Mouse (Mus musculus) forebrain, postnatal 0 days (tissue): ENCODE data around the gene Smn1. TPM values are rescaled to one million over a fixed set of nuclear protein-coding genes. Genes with fewer than 3 reads are reported as not detected.

ENCODE experiments used
- ATAC-seq: fragments of 200-750 bp; cut with Nextera tagmentation; 2 replicates; pipeline ENCODE4 v1.8.0; 2017; ENCODE audit warnings: mild to moderate bottlenecking, moderate library complexity
- DNase-seq: peaks from one replicate; pipeline ENCODE4 v3.0.0-alpha.2; 2015
- H3K27ac ChIP-seq: fragments of 300-500 bp; sonication (generic); 2 replicates; pipeline ENCODE4 v1.5.1; 2014; ENCODE audit warnings: low read depth, mild to moderate bottlenecking, antibody characterized with exemption, low read length, moderate library complexity, mixed read lengths
- H3K27me3 ChIP-seq: fragments of 300-500 bp; sonication (generic); 2 replicates; pipeline ENCODE4 v1.6.1; 2014; ENCODE audit warnings: mild to moderate bottlenecking, low read length, mixed read lengths; ENCODE audit not compliant: insufficient read depth
- H3K36me3 ChIP-seq: fragments of 300-500 bp; sonication (generic); 2 replicates; pipeline ENCODE4 v1.6.1; 2014; ENCODE audit warnings: mild to moderate bottlenecking, moderate library complexity; ENCODE audit not compliant: insufficient read depth
- H3K4me1 ChIP-seq: fragments of 300-500 bp; sonication (generic); 2 replicates; pipeline ENCODE4 v1.6.1; 2014; ENCODE audit warnings: antibody characterized with exemption; ENCODE audit not compliant: insufficient read depth
- H3K4me2 ChIP-seq: fragments of 300-500 bp; sonication (generic); 2 replicates; pipeline ENCODE4 v1.6.1; 2014; ENCODE audit warnings: low read depth, mild to moderate bottlenecking, moderate library complexity
- H3K4me3 ChIP-seq: fragments of 300-500 bp; sonication (generic); 2 replicates; pipeline ENCODE4 v1.5.1; 2014; ENCODE audit warnings: low read depth, low read length, mixed read lengths
- H3K9ac ChIP-seq: fragments of 300-500 bp; sonication (generic); 2 replicates; pipeline ENCODE4 v1.6.1; 2014; ENCODE audit warnings: mild to moderate bottlenecking
- H3K9me3 ChIP-seq: fragments of 300-500 bp; sonication (generic); 2 replicates; pipeline ENCODE4 v1.6.1; 2016; ENCODE audit warnings: low read length
- CTCF ChIP-seq: sonication (generic); IDR thresholded peaks from 2 replicates; pipeline ENCODE4 v1.5.1; 2016; ENCODE audit warnings: antibody characterized with exemption, control low read depth, low read depth
- WGBS: fragments of 180-500 bp; shearing (Covaris S2); extraction: QIAGEN DNeasy Blood & Tissue Kit; methylation state at CpG from one replicate; pipeline ENCODE4 v1.1.7; 2014; 5-methylcytosine and 5-hydroxymethylcytosine counted together
- polyA plus RNA-seq: library from polyadenylated mRNA; unstranded; fragments of >200 nt; fragmentation: Nextera tagmentation; extraction: Ambion mirVana; gene quantifications from 2 replicates; pipeline ENCODE4 v1.2.1, GENCODE M21; 2015
- total RNA-seq: library from RNA; depleted of rRNA; stranded (reverse); fragments of >200 nt; gene quantifications from 2 replicates; pipeline ENCODE4 v1.2.3, GENCODE M21; 2014; rRNA removed

The Smn1 gene
- total RNA-seq (31.4 and 38.9 TPM in 2 replicates), polyA plus RNA-seq (51.8 and 57.1 TPM in 2 replicates)

DNA sequence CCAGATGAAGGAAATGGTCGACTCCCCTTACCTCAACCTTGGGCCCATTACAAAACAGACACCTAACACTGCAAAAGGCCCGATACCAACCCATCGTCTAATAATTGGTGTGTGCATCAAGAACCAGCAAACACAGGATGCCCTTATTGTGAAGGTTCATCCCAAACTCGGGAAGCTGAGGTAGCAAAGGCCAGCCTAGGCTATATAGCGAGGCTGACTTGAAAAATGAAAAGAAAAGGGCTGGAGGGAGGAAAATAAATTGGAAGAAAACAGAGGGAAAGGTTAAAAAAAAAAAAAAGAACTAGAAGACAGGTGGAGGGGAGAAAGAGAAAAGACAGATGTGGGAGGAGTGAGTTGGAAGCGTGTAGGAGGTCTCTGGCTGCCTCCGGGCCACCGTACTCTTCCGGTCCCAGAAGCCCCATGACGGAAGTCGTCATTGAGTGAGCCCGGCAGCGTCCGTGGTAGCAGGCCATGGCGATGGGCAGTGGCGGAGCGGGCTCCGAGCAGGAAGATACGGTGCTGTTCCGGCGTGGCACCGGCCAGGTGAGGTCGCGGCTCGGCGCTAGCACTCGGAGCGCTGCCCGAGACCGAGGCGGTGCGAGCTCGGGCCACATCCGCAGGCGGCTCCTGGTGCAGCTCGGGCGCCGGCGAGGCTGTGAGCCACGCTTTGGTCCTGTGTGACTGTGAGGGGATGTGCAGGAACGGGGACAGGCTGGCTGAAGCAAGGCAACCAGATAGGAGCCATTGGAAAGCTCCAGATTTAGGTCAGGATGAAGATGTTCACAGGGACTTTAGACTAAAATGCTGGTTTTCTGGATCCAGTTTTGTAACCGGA, at the start of gene Smn1:
TSS of gene Smn1 (plus strand) at position 430 of the 835 bp plus-strand sequence.
- WGBS: 4% methylated on average over 42 of the region's 42 CpGs
- peak within 1 kb of the TSS; percentile 69 for H3K27ac ChIP-seq
- DNase-seq: peak; percentile 94
- H3K9me3 ChIP-seq: no peaks in the 10 kb centered on the region
- H3K4me1 ChIP-seq: peaks cover 7% of the 10 kb centered on the region; the same call in 1 of the 2 replicates
- peak within 1 kb of the TSS; percentile 85 for H3K9ac ChIP-seq
- peak within 1 kb of the TSS; percentile 90 for H3K4me2 ChIP-seq
- H3K36me3 ChIP-seq: peaks cover 26% of the 10 kb centered on the region
- TF ChIP-seq CTCF: no peak
- ATAC-seq: peak; percentile 99
- peak within 1 kb of the TSS; percentile 93 for H3K4me3 ChIP-seq
- H3K27me3 ChIP-seq: no peaks in the 10 kb centered on the region

DNA sequence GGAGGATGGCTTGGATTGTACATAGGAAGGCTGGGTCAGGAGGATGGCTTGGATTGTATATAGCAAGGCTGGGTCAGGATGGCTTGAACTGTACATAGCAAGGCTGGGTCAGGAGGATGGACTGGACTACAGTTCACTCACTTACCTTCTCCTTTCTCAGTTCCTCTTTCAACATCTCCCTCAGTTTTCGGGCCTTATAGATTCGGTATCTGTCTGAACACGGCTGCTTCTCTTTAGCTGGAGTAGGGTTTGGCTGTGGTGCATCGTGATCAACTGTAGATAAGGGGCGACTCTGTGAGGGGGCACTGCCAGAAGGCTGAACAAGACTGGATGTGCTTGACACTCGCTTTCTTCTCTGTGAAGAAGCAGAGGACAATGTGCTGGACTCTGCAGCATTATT, 25.8 kb upstream of the Smn1 start:
- Histone ChIP-seq H3K9ac (no peak overlapping the region), H3K4me2 (no peak overlapping the region), H3K36me3 (peaks cover 44% of the 10 kb centered on the region), H3K9me3 (no peaks in the 10 kb centered on the region), H3K27me3 (no peaks in the 10 kb centered on the region), H3K27ac (no peak overlapping the region), H3K4me3 (no peak overlapping the region), H3K4me1 (peaks cover 13% of the 10 kb centered on the region; the same call in 1 of the 2 replicates)
- no peak for DNase-seq
- ATAC-seq: no peak
- TF ChIP-seq CTCF: no peak
- WGBS: 93% methylated on average over 6 of the region's 6 CpGs

DNA sequence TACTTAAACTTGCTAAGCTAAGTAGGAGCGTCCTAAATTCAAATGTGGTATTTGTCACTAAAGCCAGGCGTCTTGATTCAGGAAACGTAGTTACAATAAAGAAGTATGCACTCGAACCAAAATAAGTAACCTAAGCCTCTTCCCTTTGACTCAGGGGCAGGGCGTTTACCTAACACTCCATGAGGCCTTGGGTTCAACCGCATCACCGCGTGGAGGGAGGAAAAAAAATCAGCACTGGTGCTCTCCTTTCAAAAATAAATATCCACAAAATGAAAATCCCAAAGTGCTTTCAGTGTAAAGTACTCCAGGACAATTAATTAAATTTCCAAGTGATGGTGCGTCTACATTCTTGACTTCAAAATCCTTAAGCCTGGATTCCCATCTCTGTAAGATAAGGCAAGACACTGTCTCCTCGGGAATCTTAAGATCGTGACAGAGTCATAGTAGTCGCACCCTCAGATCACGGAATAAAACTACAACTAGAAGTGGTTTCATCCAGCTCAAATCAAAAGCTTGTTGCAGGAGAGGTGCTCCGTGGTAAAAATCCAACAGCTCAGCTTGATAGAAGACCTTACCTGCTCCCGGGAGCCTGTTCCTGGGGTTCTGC, 21.5 kb upstream of the Smn1 start:
- Histone ChIP-seq H3K27ac (peak overlapping the region; percentile 83), H3K9ac (peak overlapping the region; percentile 70), H3K4me3 (peak overlapping the region; percentile 94), H3K27me3 (no peaks in the 10 kb centered on the region), H3K9me3 (no peaks in the 10 kb centered on the region), H3K4me1 (peaks cover 13% of the 10 kb centered on the region; the same call in 1 of the 2 replicates), H3K4me2 (peak overlapping the region; percentile 66), H3K36me3 (peaks cover 6% of the 10 kb centered on the region; the same call in 1 of the 2 replicates)
- no peak for TF ChIP-seq CTCF
- DNase-seq (no peak), ATAC-seq (peak; percentile 8; the same call in 1 of the 2 replicates)
- 6% methylated on average over 15 of the region's 15 CpGs for WGBS

DNA sequence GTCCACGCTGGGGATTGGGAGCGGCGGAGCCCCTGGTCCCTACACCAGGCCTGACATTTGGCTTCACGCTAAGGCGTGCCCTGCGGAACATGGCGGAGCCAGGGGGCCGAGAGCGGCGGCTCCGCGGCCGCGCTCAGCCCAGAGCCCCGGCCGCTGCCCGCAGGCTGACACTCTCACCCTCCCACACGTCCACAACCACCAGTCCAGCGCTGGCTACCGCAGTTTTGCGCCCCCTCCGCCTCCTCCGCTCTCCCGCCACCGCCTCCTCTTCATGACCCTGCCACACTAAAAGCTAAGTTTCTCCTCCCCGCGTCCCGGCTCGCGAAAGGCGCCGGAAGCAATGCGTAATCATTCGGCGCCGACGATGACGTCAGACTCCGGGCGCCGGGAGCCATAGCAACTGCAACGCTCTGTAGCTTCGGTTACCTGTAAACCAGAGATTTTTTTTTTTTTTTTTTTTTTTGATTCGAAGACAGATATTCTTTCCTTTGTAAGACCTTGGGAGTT, 20.9 kb upstream of the Smn1 start, which contains the start of gene Bdp1:
TSS of gene Bdp1 (minus strand) at position 323 of the 507 bp plus-strand sequence.
- Histone ChIP-seq H3K4me2 (peak within 1 kb of the TSS; percentile 66), H3K27me3 (no peaks in the 10 kb centered on the region), H3K4me3 (peak within 1 kb of the TSS; percentile 94), H3K4me1 (peaks cover 15% of the 10 kb centered on the region), H3K9me3 (no peaks in the 10 kb centered on the region), H3K27ac (peak within 1 kb of the TSS; percentile 83), H3K36me3 (peaks cover 2% of the 10 kb centered on the region; the same call in 1 of the 2 replicates), H3K9ac (peak within 1 kb of the TSS; percentile 70)
- peak; percentile 90 for ATAC-seq
- no peak for TF ChIP-seq CTCF
- under 1% methylated on average over 42 of the region's 44 CpGs for WGBS
- DNase-seq: peak; percentile 97

DNA sequence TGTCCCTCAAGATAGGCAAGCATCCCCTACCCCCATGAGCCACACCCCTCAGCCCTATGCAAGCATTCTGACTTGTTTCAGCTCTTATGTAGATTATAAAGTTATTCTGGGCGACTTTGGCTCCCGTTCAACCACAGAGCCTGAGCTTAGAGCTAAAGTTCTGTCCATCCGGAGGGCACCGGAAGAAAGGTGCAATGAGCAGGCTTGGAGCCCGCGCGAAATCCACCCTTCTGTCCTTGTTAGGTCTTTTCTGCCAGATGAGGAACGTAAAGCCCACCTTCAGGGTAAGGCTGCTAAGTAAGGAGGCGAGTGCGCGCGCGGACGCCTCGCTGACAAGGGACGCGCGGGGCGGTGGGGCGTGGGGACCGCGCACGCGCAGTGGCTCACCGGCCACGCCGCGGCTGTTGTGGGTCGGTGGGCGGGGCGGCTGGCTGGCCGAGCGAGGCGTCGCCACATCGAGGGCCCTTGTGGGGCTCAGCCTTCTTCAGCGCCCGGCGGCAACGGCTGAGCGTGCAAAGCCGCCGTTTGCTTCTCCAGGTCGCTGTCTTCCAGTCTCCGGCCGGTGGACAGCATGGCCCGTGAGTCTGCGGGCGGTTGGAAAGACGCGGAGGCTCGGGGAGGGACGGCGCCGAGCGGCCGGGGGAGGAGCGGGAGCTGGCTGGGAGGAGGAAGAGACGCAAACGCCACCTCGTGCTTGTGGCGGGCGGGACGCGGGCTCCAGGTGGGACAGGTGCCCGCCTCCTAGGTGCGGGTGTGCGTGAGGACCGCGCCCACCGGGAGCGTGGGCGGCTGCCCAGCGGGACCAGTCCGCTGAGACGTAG, 16.8 kb upstream of the Smn1 start, which contains the start of gene Serf1:
TSS of gene Serf1 (plus strand) at position 361 of the 821 bp plus-strand sequence.
- ATAC-seq: peak; percentile 74
- Histone ChIP-seq H3K27me3 (no peaks in the 10 kb centered on the region), H3K4me3 (peak within 1 kb of the TSS; percentile 92), H3K9ac (peak within 1 kb of the TSS; percentile 73), H3K9me3 (no peaks in the 10 kb centered on the region), H3K4me1 (peaks cover 4% of the 10 kb centered on the region; the same call in 1 of the 2 replicates), H3K4me2 (peak within 1 kb of the TSS; percentile 89), H3K36me3 (0 out of 2 replicates have a peak, but pooled peaks cover 4% of the 10 kb centered on the region), H3K27ac (0 out of 2 replicates have a peak within 1 kb of the TSS, but pooled peaks have one; percentile 40)
- under 1% methylated on average over 70 of the region's 76 CpGs for WGBS
- peak; percentile 20; the same call in 1 of the 2 replicates for TF ChIP-seq CTCF
- peak; percentile 87 for DNase-seq
